Comparison of ENCODE assay signal across 22 mouse cellular contexts in the genomic region with DNA sequence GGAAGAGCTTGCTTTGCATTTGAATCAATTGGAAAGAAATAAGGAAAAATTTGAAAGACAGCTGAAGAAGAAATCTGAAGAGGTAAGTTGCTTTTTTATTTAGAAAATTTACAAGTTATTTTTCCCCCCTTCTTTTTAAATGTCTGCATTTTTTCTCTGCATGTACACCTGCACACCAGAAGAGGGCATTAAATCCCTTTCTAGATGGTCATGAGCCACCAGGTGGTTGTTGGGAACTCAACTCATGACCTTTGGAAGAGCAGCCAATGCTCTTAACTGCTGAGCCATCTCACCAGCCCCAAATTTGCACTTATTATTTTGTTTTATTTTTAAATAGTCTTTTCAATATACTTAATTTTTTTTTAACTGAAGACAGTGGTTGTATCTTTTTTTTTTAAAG. TPM values are rescaled to one million over a fixed set of nuclear protein-coding genes. Genes with fewer than 3 reads are reported as not detected.
A peak's percentile ranks its signal among the peaks of the same experiment; 100 is the strongest.
DNase-seq lines count a peak whose midpoint lies in the region; TF ChIP-seq lines count a peak whose summit lies in the region.
"Had no signal": no experiment of that assay in that cellular context is flagged by ENCODE, and none has a peak within 500 bp of the region (broad histone marks: within the 10 kb centered on the region; RNA-seq: fewer than 3 reads in every experiment).

No protein-coding gene starts in this region.

- no peak overlapping the region for H3K9ac ChIP-seq in heart, adult 2 months (ENCODE audit: low read depth, low read length)
- H3K9ac ChIP-seq: heart, embryonic 12.5 days; hindbrain, embryonic 14.5 days; intestine, embryonic 15.5 days; limb, embryonic 12.5 days; liver, embryonic 15.5 days; midbrain, embryonic 13.5 days had no signal

- TF ChIP-seq POLR2A in heart, adult 2 months (IDR thresholded peaks at IDR 0.05; ENCODE audit: insufficient read depth, low read depth, low read length): no peak

- H3K4me1 ChIP-seq in heart, adult 2 months (ENCODE audit: control insufficient read depth, insufficient read depth, low read length): no peaks in the 10 kb centered on the region
- H3K4me1 ChIP-seq in E14TG2a.4 (replicated peaks; ENCODE audit: low read depth, low read length): no peaks in the 10 kb centered on the region
- H3K4me1 ChIP-seq: heart, embryonic 12.5 days; intestine, embryonic 15.5 days; limb, embryonic 12.5 days; liver, embryonic 15.5 days; midbrain, embryonic 13.5 days had no signal

- H3K27me3 ChIP-seq in heart, adult 2 months (ENCODE audit: control insufficient read depth, insufficient read depth, low read length): no peaks in the 10 kb centered on the region
- H3K27me3 ChIP-seq in E14TG2a.4 (ENCODE audit: insufficient read depth, low read length): no peaks in the 10 kb centered on the region
- H3K27me3 ChIP-seq: heart, embryonic 12.5 days; intestine, embryonic 15.5 days; limb, embryonic 12.5 days; liver, embryonic 15.5 days; midbrain, embryonic 13.5 days had no signal

- no peak for DNase-seq in heart, adult 2 months
- no peak for DNase-seq in heart, adult 8-10 months (ENCODE audit: low spot score)
- DNase-seq in left cerebral cortex, adult 2 months (ENCODE audit: extremely low spot score in 1 of 2, low spot score in 2 of 2): no peak
- DNase-seq in left cerebral cortex, postnatal 36 days (ENCODE audit: low spot score in 2 of 2): no peak
- peak; percentile 4 for DNase-seq in brain, adult 2 months (ENCODE audit: low read depth, low spot score)
- no peak for DNase-seq in adrenal gland, postnatal 25 days
- DNase-seq in cerebellum, adult 9-11 months: no peak
- DNase-seq: cerebellum, adult 2 months; gastrocnemius, postnatal 25 days; heart, postnatal 14 days; lung, postnatal 10 days; spleen, adult 18-20 months; thymus, adult 18-20 months; thymus, postnatal 4 days had no signal

- no peaks in the 10 kb centered on the region for H3K9me3 ChIP-seq in E14TG2a.4 (ENCODE audit: low read length)
- H3K9me3 ChIP-seq: heart, embryonic 12.5 days; intestine, embryonic 15.5 days; limb, embryonic 12.5 days; liver, embryonic 15.5 days; midbrain, embryonic 13.5 days had no signal

- no peaks in the 10 kb centered on the region for H3K36me3 ChIP-seq in heart, adult 2 months (ENCODE audit: control insufficient read depth, insufficient read depth, low read length)
- H3K36me3 ChIP-seq in E14TG2a.4 (ENCODE audit: insufficient read depth, low read length): no peaks in the 10 kb centered on the region
- H3K36me3 ChIP-seq: heart, embryonic 12.5 days; intestine, embryonic 15.5 days; limb, embryonic 12.5 days; liver, embryonic 15.5 days; midbrain, embryonic 13.5 days had no signal

- no peak overlapping the region for H3K27ac ChIP-seq in heart, adult 2 months
- no peak overlapping the region for H3K27ac ChIP-seq in left cerebral cortex, adult 2 months
- H3K27ac ChIP-seq: hindbrain, embryonic 14.5 days; intestine, embryonic 15.5 days; limb, embryonic 12.5 days; liver, embryonic 15.5 days; midbrain, embryonic 13.5 days had no signal

- H3K79me2 ChIP-seq in heart, adult 2 months (replicated peaks; ENCODE audit: control insufficient read depth, insufficient read depth, low read length): no peaks in the 10 kb centered on the region

- intact Hi-C loops in heart, adult 2 months (cut with DNase I): no loop called here
- intact Hi-C loops in left cerebral cortex, adult 2 months (cut with DNase I): no loop called here
- intact Hi-C loops in left cerebral cortex, postnatal 36 days (cut with DNase I): no loop called here

- peak; percentile 17; the same call in 1 of the 2 replicates for TF ChIP-seq CTCF in heart, adult 2 months (IDR thresholded peaks at IDR 0.05)
- TF ChIP-seq CTCF in left cerebral cortex, adult 2 months (IDR thresholded peaks at IDR 0.05): peak; percentile 40
- TF ChIP-seq CTCF in E14TG2a.4 (conservative IDR thresholded peaks at IDR 0.05; ENCODE audit: low read length): peak; percentile 2; the same call in 1 of the 2 replicates

- H3K4me3 ChIP-seq in heart, adult 2 months: no peak overlapping the region
- H3K4me3 ChIP-seq in left cerebral cortex, adult 2 months: no peak overlapping the region
- H3K4me3 ChIP-seq in E14TG2a.4 (replicated peaks; ENCODE audit: low read length): no peak overlapping the region
- H3K4me3 ChIP-seq: heart, embryonic 12.5 days; intestine, embryonic 15.5 days; limb, embryonic 12.5 days; liver, embryonic 15.5 days; midbrain, embryonic 13.5 days; myocyte had no signal

- no peak for TF ChIP-seq EP300 in heart, adult 2 months (IDR thresholded peaks at IDR 0.05; ENCODE audit: insufficient read depth, low read depth, low read length)

RNA-seq across cellular contexts. Expression of a gene that starts 56.3 kb away (rescaled TPM):
- total RNA-seq in heart, adult 2 months (2021): under 1 TPM; 0.18 to 0.39 TPM
- not detected in 2 replicates for polyA plus RNA-seq in heart, adult 2 months (2012; rRNA removed)
- under 1 TPM; 0.06 to 0.38 (median 0.22) TPM for total RNA-seq in heart, adult 8-10 months (2022)
- 1 to 10 TPM in 1 of 2 experiments, under 1 TPM in 1; 0.91 to 1.2 TPM for total RNA-seq in left cerebral cortex, adult 2 months (2021)
- 1 to 10 TPM; 1.3 to 1.6 TPM for total RNA-seq in left cerebral cortex, postnatal 36 days (2021)
- total RNA-seq in adrenal gland, postnatal 25 days (2021): 1.2 and 2.1 TPM in 2 replicates

RNA-seq across cellular contexts. Expression of a gene that starts 56.5 kb away (rescaled TPM):
- total RNA-seq in heart, adult 2 months (2021): 10 to 100 TPM; 28.6 to 29.8 TPM
- 20.2 and 32.4 TPM in 2 replicates for polyA plus RNA-seq in heart, adult 2 months (2012; rRNA removed)
- total RNA-seq in heart, adult 8-10 months (2022): 10 to 100 TPM; 31.7 to 35.3 (median 32.7) TPM
- 10 to 100 TPM; 25.6 TPM for total RNA-seq in left cerebral cortex, adult 2 months (2021)
- total RNA-seq in left cerebral cortex, postnatal 36 days (2021): 10 to 100 TPM; 25.2 to 27.5 TPM
- total RNA-seq in adrenal gland, postnatal 25 days (2021): 38.6 and 40.8 TPM in 2 replicates
